Mouse (Mus musculus) layer of hippocampus, postnatal 36 days (tissue): Measurements from ENCODE around the gene Mcts1. TPM values are rescaled to one million over a fixed set of nuclear protein-coding genes. Genes with fewer than 3 reads are reported as not detected.

Experiments
- DNase-seq, 2 experiments: peaks; one replicate each; pipeline ENCODE4 v3.0.0; 2022
- total RNA-seq, 2 experiments: library from RNA; stranded (reverse); gene quantifications; 2 replicates each; pipeline ENCODE4 v1.2.3; 2021

Gene Mcts1
- 10 to 100 TPM; 93.0 to 98.4 TPM for total RNA-seq

DNA sequence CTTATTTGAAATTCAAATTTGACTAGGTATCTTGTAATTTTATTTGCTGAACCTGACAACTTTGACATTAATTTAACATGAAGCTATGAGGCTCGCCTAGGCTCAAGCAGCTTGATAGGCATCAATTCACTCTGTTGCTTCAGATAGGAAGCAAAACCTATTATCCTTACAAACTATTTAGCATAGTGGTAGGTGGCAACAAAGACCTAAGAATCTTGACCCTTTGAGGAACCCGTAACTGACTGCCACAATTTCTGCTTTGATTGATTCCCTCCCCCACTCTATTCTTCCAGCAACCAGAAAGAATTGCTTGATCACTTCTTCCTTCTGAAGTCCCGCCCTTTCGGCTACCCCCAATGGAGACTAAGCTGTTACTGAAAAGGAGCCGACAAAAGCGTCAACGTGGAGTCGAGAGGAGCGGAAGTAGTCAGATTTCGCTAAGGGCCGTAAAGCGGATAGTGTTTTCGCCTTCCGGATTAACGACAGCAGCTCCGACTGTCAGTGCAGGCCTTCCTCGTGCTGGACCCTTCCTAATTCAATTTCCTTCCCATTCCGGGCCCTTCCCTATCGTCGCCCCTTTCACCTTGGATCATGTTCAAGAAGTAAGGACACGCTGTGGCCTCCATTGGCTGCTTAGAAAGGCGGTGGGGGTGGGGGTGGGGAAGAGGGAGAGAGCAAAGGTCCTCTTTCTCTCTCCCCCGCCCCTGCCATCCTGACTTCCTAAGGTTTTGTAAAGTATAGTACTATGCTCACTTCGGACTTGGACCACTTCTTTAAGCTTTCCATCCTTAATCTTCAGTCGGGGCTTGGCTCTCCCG, at the start of gene Mcts1:
TSS of gene Mcts1 (plus strand) at position 402 of the 818 bp plus-strand sequence.
- peak; percentile 68 to 70 for DNase-seq

DNA sequence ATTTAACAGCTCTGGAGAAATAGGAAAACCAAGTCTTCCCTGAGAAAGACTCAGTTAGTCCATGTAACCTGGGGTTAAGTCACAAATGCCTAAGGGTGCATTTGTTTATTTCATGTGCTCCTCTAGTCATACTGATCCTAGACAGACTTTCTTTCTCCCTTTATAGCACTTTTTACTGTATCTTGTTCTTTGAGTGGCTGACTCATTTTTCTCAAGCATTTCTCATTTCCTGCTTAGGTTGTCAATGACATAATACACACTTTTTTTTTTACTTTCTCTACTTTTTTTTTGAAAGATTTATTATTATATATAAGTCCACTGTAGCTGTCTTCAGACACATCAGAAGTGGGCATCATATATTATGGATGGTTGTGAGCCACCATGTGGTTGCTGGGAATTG, 47.1 kb upstream of the Mcts1 start:
- DNase-seq, result no peak

DNA sequence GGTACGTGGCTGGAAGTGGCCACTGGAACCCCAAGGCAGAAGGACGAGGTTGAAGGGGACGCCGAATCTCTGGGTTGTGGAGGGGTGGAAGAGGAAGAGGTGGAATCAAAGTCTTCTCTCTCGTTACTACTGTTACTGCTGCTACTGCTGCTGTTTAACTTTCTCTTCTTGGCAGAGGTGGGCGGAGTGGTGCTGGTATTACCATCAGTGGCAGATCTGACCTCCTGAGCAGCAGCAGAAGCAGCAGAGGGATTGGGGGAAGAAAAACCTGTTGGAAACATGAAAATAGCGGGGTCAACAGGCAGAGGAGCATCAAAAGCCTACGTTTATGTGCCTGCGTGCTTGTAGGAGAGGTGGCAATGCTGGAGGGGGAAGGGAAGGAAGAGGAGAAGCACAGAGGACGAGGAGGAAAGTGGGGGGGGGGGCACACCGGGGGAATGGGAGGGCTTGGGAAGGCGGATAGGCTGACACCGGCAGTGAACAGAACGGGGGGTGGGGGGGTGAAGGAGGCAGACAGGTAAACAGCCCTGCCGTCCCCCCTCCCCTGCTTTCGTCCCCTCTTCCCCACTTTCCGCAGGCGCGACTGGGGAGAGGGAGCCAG, 36.3 kb upstream of the Mcts1 start:
- peak; percentile 9 to 17 for DNase-seq

DNA sequence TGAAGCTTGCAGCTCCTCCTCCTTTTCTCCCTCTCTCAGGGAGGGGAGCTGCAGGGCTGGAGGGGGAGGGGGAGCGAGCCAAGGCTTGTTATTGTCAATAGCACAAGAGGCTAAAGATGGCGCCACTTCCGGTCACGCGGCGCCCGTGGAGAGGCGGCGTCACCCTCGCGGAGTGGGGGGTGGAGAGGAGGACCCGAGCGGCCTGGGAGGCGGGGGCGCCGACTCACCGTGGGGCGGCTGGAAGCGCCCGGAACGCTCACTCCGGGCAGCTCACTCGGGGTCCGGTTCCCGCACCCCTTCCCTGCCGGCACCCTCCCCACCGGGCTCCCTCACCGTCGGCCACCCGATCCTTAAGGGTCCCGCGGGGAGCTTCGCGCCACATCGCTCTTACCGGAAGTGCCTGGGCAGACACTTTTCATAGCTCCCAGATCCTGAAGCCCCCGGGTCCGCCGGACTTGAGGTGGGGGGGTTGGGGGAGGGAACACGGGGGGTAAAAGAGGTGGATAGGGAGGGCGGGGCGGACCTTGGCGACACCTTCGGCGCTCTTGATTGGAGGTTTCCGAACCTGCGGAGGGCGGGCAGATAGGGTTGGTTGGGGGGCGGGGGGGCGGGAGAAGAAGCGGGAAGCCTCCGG, 35.7 kb upstream of the Mcts1 start:
- DNase-seq, result peak; percentile 87 to 88

DNA sequence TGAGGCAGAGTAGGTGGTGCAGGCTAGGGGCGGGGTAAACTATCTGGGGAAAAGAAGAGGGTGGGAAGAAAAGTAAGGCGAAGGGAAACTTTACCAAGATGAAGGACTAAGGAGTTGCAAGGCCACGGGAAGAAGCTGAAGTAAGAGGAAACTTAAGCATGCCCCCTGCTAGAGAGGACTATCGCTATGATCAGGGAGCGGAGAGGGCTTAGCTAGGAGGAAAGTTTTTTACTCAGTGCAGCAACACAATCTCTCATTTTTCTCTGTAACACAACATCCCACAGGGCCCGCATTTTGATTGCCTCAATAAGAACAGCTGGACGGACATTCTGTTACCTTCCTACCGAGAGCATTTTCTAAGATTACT, 35.2 kb upstream of the Mcts1 start:
- DNase-seq, result no peak

DNA sequence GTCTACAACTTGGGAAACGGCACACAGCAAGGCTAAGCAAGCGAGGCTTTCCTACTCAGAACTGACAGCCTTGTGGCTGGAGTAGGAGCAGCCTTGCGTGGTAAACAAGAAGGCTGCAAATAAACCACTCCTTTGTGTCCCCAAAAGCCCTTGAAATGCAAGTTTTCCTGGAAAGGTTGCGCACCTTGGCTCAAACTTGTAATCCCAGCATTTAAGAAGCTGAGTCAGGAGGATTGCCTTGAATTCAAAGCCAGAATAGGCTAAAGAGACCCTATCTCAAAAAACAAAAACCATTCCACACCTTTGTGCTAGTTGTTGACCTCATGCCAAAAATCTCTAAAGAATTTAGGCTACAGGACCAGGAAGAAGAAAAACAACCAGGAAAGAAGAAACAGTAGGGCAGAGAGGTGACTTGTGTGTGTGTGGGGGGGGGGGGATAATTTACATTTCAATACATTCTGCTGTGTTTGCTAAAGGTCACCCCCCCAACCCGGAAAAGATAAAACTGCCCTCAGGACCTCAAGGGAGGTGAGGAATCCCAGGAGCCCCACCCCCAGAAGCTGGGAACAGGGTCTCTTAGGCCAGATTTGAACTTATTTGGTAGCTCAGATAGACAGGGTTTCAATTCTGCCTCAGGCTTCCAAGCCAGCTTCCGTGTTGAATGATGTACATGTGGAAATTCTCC, 33.7 kb upstream of the Mcts1 start:
- no peak for DNase-seq

DNA sequence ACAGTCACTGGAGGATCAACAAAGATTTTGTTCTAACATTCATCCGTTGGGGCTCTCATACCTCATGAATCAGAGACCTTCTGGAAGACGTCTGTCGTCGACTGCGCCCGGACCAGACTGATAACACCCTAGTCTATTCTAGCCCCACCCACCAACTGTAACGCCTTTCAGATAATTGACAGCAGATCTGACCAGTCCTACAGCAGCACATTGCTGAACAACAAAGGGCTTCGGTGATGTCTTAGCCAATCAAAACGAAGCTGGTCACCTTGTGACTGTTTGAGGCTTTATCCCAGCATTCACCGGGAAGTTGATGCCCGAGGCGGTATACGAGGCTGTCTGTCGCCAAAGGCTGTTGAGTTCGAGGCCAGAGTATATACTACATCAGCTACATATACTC, 24.3 kb upstream of the Mcts1 start, which contains the start of gene Cul4b:
TSS of gene Cul4b (minus strand) at position 119 of the 400 bp plus-strand sequence.
- no peak for DNase-seq

DNA sequence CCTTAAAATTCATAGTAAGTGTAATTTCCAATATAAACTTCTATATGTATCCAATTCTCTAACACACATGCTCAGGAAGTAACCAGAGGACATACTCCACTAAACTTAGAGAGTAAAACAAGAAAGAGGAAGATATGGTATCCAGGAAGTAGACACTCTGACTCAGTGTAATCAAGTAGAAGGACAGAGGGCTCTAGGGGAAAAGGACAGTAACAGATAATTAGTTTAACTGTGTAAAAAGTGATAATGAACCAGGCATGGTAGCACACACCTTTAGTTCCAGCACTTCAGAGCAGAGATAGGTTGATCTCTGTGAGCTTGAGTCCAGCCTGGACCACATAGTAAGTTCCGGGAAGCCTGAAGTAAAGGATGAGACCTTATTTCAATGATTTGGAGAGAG, 19.2 kb upstream of the Mcts1 start:
- DNase-seq, result no peak

DNA sequence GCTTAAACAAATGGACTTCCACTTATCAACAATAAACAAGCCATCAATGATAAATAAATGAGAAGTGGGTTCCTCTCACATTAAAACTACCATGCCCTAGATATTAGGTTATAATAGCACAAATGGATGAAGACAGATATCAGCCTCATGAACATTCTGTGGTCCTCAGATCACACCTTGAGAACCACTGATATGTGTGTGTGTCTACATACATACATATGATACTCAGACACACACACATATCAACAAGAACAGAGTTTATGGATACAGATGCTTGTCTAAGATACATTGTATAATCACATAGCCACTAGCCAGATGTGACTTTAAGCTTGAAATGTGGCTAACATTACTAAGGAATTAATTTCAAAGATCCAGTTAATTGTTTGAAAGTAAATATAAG, 17.1 kb upstream of the Mcts1 start:
- DNase-seq, result no peak

DNA sequence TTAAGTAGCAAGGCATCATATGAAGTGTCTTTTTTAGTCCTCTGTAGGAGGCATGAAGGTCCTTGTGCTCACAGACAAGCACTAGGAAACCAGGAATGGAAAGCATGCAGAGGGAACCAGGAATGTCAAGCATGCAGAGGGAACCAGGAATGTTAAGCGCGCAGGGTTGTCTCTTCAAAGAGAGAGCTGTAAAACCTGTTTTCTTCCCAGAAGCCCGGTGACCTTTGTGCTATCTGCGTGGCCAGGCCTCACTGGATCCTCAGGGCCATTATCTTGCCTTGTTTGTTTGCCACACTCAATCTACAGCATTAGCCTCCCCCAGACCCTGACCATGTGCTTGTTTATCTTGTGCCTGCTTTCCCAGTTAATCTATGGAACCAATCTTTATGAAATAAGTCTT, 10.6 kb upstream of the Mcts1 start:
- no peak for DNase-seq

DNA sequence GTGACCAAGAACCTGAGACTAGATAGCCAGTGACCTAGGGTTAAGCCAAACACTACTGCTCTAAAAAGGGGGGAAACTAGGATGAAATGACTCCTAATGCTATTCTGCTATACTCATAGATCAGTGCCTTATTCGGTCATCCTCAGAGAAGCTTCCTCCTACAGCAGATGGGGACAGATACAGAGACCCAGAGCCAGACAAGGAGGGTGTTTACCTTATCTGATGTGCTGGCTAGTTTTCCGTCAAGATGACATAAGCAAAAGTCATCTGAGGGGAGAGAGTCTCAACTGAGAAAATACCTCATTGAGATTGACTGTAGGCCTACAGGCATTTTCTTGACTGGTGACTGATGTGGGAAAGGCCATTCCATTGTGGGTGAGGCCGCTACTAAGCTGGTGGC, 8.6 kb upstream of the Mcts1 start:
- no peak for DNase-seq

DNA sequence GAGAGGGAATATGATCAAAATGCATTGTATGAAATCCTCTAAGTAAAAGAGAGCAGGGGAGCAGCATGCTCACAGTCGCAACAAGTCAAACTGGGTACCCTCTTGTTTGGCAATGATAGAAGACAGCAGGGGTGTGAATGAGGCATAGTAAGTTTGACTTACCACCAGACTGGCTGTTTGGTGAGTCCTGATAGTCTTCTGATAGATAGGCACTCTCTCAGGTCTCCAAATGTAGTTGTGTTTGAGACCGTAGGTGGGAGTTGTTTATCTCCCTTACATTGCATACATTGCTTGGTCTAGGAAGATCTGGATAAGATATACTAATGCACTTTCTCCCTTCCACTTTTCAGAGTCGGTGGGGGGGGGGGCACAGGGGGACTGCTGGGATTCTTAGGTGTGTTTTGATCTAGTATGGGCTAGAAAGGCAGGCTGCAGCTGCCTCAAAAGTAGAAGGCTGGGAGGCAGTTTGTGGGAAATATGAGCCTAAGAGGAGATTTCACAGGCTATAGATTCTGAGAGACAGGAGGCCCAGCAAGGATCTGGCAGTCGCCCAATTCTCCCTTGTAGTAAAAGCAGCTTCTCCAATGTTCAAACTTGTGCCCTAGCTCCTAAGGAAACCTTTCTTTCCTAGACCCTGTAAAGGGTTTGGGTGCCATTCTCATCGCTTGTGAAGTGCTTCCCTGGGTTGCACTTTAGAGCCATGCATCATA, 7.0 kb upstream of the Mcts1 start:
- DNase-seq, result no peak

DNA sequence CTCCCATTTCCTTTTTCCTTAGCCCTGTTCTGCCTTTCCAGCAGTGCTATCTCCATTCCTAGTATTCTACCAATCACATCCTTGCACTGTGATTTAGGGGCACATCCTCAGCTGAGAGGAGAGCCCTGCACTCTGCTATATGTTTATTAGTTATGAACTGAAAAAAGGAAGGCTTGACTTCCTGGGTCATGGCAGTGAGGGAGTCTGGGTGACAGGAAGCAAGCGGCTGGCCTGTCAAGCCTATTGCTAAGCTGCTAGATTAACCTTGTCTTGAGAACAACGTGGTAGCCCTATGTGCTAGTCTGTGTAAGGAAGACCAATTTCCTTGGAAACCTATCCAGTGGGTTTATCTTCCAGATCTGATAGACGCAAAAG, 604 bp downstream of the Mcts1 start:
- peak; percentile 6 to 16 for DNase-seq

DNA sequence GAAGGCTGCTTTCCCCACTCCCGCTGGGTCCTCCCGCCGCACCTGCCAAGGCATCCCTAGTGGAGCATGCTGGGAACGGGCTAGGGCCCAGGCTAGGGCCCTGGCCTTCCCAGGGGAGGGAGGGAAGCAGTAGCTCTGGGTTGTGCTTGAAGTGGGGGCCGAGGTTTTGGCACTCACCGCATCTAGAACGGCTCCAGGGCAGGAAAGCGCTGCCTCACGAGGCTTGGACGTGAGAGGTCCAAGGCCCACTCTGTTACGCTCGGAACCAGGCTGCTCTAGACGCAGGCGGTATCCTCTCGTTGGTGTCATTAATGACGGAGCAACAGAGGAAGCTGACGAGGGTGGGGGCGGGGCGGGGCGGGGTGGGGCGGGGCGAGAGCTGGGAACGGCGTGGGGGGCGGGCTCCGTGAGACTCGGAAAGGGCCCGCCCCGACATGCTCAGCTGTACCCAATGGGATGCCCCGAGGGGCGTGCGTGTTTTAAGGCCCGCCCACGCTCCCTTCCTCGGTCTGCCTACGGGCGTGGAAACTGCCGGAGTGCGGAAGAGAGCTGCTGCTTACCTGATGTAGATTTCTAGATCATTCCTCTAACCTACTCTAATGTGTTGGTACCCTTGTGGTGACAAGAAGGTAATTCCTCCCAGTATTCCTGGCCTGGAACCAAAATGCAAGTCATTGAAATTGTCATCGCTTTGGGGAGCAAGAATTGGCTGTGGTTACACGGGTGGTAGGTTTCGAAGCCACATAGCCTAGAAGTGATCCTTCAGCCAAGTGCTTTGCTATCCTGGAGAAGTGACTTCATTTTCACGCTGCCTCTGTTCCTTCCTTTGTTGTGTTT, 34.6 kb downstream of the Mcts1 start, which contains the start of gene C1galt1c1:
TSS of gene C1galt1c1 (minus strand) at position 287 of the 837 bp plus-strand sequence.
- DNase-seq, result peak; percentile 84 to 85

DNA sequence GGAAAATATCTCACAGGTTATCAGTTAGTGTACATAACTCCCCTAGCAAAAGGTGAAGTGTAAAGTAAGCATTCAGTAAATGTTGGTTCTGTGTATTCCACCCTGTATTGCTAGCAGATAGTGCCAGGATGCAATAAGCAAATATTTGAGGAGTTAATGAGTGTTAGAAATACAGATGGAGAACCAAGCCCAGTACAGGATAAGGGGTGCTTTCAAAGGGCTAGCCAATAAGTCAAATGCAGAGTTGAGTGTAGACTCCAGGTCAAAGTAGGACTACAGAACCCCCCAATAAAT, 35.2 kb downstream of the Mcts1 start:
- DNase-seq, result no peak

DNA sequence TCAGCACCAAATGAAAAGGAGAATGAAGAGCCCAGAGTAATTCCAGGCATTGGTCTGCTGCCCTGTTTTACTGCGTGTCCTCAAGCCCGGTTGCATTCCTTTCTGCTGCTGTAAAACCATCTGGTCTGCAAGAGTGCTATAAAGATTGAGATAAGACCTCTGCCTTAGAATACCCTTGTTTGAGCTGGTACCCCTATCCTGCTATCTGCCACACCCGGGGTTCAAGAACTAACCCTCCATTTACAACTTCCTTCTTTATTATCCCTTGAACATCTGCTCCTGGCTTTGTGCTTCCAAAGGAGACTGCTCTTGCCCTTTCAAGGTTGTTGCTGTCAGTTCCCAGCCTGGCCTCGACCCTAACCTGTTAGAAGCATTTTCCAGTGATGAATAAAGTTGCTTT, 41.1 kb downstream of the Mcts1 start:
- DNase-seq, result no peak

DNA sequence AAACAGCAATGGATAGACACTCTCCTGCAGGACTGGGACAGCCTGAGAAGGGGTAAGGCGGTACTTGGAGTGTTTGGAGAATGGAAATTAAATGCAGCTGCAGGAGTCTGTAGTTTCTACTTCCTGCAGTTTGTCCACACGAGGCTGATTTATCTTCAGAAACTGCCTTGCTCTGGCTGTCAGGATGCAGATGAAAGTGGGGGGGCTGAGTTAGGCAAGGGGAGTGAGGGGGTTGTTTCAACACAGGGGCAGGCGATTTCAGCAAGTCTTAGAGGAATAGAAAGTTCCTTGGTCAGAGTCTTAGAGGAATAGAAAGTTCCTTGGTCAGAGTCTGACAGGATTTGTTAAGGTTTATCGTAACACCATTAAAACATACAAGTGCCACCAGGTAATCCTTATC, 41.8 kb downstream of the Mcts1 start:
- DNase-seq, result no peak

DNA sequence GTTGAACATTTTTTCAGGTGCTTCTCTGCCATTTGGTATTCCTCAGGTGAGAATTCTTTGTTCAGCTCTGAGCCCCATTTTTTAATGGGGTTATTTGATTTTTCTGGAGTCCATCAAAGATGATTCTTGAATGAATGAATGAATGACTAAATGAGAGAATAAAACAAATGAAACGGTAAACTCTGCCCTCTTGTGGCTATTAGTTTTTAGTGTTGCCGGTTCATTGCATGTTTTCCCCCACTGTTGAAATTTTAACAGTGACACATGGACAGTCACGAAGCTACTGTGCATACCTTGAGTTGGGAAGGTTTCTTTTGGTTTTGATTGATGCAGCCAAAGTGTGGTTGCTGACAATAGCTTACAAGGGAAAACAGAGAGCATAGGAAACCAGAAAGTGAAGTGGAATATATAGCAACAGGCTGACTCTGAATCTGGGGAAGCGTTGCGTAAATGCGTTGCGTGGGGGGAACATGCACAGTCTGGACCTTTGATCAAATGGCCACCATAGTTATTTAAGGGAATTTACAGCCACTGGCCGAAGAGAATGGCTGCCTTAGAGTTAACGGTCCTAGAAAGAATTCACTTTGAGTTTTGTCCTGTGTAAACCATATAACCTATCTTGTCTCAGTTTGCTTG, 50.1 kb downstream of the Mcts1 start:
- DNase-seq, result no peak

DNA sequence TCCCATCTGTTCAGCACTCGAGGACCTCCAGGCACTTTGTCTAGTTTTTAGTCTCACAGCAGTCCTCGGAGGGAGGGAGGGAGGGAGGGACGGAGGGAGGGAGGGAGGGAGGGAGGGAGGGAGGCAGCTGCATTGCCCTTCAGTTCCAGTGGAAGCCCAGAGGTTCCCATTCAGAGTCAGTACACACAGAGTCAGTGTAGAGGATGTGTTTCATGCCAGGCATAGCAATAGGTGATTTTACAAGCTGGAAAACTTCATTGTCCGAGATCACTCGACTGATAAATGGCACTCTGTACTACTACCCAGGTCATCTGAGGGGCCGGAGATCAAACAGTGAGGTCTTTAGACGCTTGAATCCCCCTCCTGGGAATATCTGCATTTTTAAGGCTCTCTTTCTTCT, 50.8 kb downstream of the Mcts1 start:
- no peak for DNase-seq

DNA sequence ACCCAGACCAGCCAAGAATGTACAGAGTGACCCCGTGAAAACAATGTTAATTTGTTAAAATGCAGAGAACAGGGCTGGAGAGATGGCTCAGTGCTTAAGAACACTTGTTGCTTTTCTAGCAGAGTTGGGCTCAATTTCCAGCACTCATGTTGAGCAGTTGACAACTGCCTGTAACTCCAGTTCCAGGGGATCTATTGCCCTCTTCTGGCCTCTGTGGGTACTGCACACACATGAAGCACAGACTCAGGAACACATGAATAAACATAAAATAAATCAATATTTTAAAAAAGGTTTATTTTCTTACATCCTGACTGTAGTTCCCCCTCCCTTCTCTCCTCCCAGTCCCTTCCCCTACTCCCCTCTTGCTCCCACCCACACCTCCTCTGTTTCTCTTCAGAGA, 52.8 kb downstream of the Mcts1 start:
- no peak for DNase-seq

DNA sequence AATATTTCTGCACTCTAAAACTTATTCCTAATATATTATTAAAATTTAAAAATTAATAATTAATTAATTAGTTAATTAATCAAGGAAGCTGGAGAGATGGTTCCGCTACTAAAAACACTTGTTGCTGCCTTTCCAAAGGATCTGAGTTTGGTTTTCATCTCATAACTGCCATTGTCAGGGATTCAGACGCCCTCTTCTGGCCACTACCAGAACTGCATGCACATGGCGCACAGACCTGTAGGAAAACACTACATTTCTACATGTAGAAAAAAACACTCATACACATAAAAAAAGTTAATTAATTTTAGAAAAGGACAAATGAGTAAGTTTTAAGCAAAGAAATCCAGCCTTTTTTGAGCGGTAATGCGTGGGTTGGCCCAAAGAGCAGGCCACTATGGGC, 54.3 kb downstream of the Mcts1 start:
- no peak for DNase-seq
